Mouse (Mus musculus) CH12.LX (cell line): ENCODE data around the gene Acvr1.

Source experiments
- CTCF ChIP-seq, 2 experiments: IDR thresholded peaks in 1 of 2; conservative IDR thresholded peaks in 1 of 2; 2 replicates each; pipeline ENCODE4 v1.5.1; 2011 to 2012; ENCODE audit warnings: low read depth in 2 of 2, low read length in 2 of 2, improper control_type of control experiment in 1 of 2, inconsistent platforms in 1 of 2, mild to moderate bottlenecking in 1 of 2, moderate library complexity in 1 of 2
- MAFK ChIP-seq: IDR thresholded peaks from 2 replicates; pipeline ENCODE4 v1.6.1; 2011; ENCODE audit warnings: low read length, improper control_type of control experiment; ENCODE audit not compliant: insufficient replicate concordance
- MXI1 ChIP-seq: IDR thresholded peaks from 2 replicates; pipeline ENCODE4 v1.6.1; 2011; ENCODE audit warnings: mild to moderate bottlenecking, low read depth, low read length, improper control_type of control experiment
- POLR2A ChIP-seq: IDR thresholded peaks from 2 replicates; pipeline ENCODE4 v1.6.1; 2011; ENCODE audit warnings: low read depth, mild to moderate bottlenecking, improper control_type of control experiment, low read length
- SMC3 ChIP-seq: IDR thresholded peaks from 2 replicates; pipeline ENCODE4 v1.6.1; 2011; ENCODE audit warnings: low read depth, low read length, improper control_type of control experiment
- USF1 ChIP-seq: IDR thresholded peaks from 2 replicates; pipeline ENCODE4 v1.6.1; 2014; ENCODE audit warnings: low read depth, mild to moderate bottlenecking, inconsistent platforms, low read length, improper control_type of control experiment

- TF ChIP-seq USF1: no peak
- no peak for TF ChIP-seq MXI1
- no peak for TF ChIP-seq SMC3
- no peak for TF ChIP-seq MAFK
- TF ChIP-seq CTCF (conservative IDR thresholded peaks at IDR 0.05 in 1 of 2, IDR thresholded peaks at IDR 0.05 in 1 of 2; ENCODE audit: low read depth in 2 of 2, low read length in 2 of 2): no peak
- no peak for TF ChIP-seq POLR2A
These were observed 36.4 kb upstream of the Acvr1 start for GRCm38 (mm10) chr2:58603379-58603778.
